Mouse (Mus musculus) erythroblast, embryonic 14.5 days (primary cell): Measurements from ENCODE around the gene Fah.

Experiments used
- GATA1 ChIP-seq: IDR thresholded peaks from 2 replicates; pipeline ENCODE4 v1.6.1; 2012; ENCODE audit warnings: low read length, inconsistent platforms, mixed read lengths
- TAL1 ChIP-seq: IDR thresholded peaks from 3 replicates; pipeline ENCODE4 v1.6.1; 2012; ENCODE audit warnings: low read length, inconsistent platforms, mixed read lengths

DNA sequence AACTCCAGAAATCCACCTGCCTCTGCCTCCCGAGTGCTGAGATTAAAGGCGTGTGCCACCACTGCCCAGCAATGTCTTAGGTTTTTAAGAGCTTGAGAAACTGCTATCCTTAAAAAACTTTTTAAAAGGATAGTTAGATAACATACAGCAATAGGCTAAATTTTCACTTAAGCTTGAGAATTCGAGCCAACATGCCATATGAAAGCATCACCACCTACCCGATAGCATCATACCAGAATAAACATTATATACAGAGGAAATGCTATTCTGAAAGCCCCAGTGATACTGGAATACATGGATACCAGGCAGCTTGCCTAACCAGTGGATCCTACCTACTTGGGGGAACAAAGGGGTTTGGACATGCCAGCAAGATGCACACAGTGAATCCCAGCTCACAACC lies 17.2 kb upstream of the Fah start:
- TF ChIP-seq GATA1 = no peak
- TF ChIP-seq TAL1 = no peak
